Mouse (Mus musculus): ENCODE measurements around the gene Map2k5. TPM values are rescaled to one million over a fixed set of nuclear protein-coding genes. Genes with fewer than 3 reads are reported as not detected.

Gene Map2k5
- polyA plus RNA-seq, 1 experiment: 23.1 TPM

DNA sequence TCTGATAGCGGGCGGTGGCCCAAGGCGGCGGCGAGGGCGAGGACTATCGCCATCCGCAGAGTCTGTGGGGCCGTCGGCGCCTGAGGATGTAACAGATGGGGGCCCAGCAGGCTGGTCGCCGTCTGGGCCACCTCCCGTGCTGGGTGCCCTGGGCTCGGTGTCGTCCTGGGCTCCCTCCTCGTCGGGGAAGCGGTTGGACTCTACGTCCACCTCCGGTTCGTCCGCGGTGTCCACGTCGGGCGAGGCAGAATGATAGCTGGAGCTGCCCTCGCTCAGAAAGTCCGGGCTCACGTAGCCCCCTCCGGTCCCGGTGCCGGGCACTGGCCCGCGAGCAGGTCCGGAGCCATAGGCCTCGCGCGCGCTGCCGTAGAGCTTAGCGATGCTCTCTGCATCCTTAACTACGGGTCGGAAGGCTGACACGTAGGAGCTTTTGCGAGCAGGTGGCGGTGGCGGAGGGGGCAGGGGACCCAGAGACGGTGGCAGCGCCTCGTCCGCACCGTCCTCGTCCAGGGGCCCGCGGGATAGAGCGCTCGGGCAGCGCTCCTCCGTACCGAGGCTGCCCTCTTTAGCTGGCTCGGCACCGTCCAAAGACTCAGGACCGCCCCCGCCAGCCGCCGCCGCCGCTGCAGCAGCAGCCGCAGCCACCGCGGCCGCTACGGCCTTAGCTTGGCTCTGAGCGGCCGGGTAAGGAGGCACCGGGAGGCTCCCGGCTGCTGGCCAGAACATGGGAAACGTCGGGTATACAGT lies 233.0 kb downstream of the Map2k5 start:
- Histone ChIP-seq H3K4me1 (ENCODE audit: control insufficient read depth, insufficient read depth, insufficient read length, low read length) (peaks cover 20% of the 10 kb centered on the region), H3K27ac (replicated peaks; ENCODE audit: low read depth, low read length) (no peak overlapping the region), H3K4me3 (ENCODE audit: insufficient read depth, low read depth, low read length) (peak overlapping the region; percentile 10)

DNA sequence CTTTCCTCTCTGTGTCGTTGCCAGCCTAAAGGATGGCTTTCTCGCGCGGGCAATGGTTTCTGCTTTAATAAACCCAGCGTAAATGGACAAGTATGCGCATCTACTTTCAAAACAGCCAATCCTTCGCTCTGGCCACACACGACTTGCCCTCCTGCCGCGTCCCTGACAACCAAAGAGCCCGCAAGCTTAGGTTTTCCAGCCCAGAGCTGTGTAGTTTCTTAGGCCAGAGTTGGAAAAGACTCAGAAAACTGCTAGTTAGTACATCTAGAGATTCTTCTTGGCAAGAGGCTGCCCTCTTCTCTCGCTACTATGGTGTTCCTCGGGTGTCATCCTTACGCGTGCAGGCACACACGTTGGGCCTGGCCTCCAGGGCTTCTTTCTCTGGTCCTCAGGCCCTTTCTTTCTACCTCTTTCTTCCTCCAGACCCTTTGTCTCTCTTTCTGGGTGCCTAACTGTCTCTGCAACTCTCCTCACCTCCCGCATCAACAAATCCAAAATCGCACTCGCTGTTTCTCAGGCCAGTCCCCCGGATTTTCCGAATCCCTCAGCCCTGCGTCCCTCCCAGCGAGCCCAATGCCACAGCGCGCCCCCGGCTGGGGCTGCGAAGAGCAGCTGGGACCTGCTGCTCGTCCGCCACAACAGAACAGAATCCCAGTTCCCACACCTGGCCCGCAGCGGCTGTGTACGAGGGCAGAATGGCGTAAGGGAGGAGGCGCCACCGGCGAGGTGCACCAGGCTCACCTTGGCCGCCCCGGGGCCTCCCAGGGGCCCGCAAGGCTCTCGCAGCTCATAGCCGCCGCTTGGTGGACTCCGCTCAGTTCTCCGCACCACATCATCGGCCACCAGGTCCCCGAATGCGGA lies 233.8 kb downstream of the Map2k5 start:
- H3K4me1 ChIP-seq (ENCODE audit: control insufficient read depth, insufficient read depth, insufficient read length, low read length): peaks cover 17% of the 10 kb centered on the region
- H3K27ac ChIP-seq (replicated peaks; ENCODE audit: low read depth, low read length): no peak overlapping the region
- peak overlapping the region; percentile 26; the same call in 1 of the 2 replicates for H3K4me3 ChIP-seq (ENCODE audit: insufficient read depth, low read depth, low read length)

DNA sequence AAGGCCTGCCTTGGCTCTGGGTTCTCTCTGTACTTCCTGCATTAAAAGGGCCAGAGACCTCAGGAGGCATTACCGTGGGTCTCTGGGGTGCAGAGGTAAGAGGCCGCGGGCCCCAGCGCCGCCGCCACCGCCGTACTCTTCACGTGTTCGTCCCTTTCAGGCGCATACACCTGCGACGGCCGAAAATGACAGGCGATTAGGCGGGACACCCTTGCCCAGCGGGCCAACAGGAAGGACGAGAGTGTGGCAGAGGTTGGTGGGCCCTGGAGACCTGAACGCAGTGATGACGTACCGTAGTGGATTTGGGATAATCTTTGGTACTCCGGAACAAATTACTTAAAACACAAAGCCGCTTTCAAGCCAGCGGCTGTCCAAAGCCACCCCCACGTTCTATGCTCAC lies 234.5 kb downstream of the Map2k5 start:
- Histone ChIP-seq H3K4me1 (ENCODE audit: control insufficient read depth, insufficient read depth, insufficient read length, low read length) (peaks cover 15% of the 10 kb centered on the region; the same call in 1 of the 2 replicates), H3K27ac (replicated peaks; ENCODE audit: low read depth, low read length) (no peak overlapping the region), H3K4me3 (ENCODE audit: insufficient read depth, low read depth, low read length) (no peak overlapping the region)

DNA sequence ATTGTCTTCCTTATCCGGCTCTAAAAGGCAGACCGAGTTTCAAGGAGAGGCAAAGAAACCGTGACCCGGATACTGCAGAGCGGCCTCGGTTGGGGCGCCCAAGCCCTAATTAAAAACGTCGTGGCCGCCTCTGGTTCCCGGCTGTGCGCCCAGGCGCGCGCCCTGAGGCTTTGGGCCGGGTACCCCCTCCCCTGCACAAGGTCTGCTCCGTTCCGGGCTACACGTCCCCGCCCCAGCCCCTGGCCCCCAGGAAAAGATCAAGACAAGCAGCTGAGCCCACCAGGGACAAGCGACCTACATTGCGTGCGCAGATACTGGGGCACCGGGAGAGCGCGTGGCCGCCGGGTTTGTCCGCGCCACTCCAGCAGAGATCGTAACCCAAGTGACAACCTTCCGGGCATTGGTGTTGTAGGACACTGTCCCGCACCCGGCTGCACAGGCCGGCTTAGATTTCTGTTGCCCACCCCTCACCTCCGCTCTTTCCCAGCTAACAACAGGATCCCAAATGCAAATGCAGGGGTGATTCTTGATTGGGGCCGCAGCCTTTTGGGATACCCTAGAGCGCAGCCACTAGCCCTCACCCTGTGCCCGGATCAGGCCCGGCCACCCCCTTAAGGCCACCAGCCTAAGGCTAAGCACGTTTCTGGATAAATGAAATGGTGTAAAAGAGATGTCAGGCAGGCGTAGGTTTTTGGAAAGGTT lies 235.2 kb downstream of the Map2k5 start:
- Histone ChIP-seq H3K4me3 (ENCODE audit: insufficient read depth, low read depth, low read length) (0 out of 2 replicates have a peak overlapping the region, but pooled peaks have one; percentile 5), H3K4me1 (ENCODE audit: control insufficient read depth, insufficient read depth, insufficient read length, low read length) (peaks cover 15% of the 10 kb centered on the region; the same call in 1 of the 2 replicates)

DNA sequence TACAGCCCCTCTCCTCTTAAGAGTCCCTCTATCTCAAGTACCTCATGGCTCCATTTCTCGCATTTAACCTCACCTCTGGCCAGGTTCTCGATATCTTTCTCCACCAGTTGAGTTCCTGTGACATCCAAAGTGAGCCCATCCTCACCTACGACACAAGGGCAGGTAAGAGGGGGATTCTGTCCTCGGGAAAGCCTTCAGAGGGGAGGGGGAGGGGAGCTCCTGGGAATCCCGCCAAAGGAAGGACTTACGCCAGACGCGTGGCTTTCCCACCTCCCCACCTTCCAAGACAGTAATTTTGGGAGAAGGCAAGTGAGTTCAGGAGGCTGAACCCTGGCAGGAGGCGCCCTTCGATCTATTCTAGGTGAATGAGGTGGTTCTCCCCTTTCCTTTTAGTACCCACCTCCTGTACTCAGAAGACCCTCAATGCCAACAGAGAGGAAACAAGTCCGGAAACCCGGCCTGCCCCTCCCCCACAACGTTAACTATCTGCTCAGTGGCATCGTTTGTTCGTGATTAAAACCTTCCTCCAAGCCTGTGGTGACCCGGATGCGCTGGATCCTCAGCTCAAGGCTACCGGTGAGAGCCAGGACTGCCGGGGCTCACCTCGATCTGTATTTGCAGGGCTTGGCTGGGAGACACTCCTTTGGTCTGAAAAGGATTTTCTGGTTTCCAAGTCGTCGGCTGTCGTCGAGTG lies 235.9 kb downstream of the Map2k5 start:
- no peak overlapping the region for H3K27ac ChIP-seq (replicated peaks; ENCODE audit: low read depth, low read length)
- no peak overlapping the region for H3K4me3 ChIP-seq (ENCODE audit: insufficient read depth, low read depth, low read length)
- H3K4me1 ChIP-seq (ENCODE audit: control insufficient read depth, insufficient read depth, insufficient read length, low read length): peaks cover 14% of the 10 kb centered on the region; the same call in 1 of the 2 replicates

More for the DNA sequence above, 235.2 kb downstream of the Map2k5 start:
- H3K27ac ChIP-seq (replicated peaks; ENCODE audit: low read depth, low read length): no peak overlapping the region

DNA sequence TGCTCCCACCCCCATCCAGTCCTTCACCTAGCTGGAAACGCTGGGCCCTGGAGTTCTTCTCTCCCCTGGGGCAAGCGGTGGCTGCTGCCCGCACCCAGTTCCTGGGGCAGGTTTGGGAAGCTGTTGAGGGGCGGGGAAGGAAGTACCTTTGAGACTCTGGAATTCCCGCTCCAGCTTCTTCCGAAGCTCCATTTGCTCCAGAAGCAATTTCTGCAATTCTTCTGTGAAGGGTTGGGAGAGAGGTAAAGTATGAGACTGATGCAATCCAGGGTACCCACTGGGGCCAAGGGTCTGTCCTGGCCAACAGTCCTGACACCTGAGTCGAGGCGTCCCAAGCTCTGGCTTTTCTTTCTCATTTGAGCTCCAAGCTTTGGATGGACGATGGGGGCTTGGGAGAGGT lies 237.5 kb downstream of the Map2k5 start:
- Histone ChIP-seq H3K27ac (replicated peaks; ENCODE audit: low read depth, low read length) (no peak overlapping the region), H3K4me3 (ENCODE audit: insufficient read depth, low read depth, low read length) (no peak overlapping the region), H3K4me1 (ENCODE audit: control insufficient read depth, insufficient read depth, insufficient read length, low read length) (peaks cover 4% of the 10 kb centered on the region; the same call in 1 of the 2 replicates)

DNA sequence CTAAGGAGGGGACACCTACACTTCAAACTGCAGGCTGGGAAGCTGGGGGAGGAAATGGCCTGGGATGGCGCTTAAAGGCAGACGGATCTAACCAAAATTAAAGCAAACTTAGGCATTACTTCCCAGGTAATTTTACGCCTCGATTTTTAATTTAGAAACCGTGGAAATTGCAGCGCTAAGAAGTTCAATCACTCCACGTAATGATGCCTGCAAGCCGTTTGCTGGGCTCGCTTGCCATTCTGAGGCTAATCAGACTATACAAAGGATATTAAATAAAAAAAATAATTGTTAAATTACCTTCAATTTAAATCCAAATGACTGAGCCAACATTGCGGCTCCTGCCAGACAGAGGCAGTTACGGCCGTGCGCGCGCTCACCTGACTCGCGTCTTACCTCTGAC lies 238.0 kb downstream of the Map2k5 start:
- H3K4me3 ChIP-seq (ENCODE audit: insufficient read depth, low read depth, low read length): no peak overlapping the region
- no peak overlapping the region for H3K27ac ChIP-seq (replicated peaks; ENCODE audit: low read depth, low read length)
- H3K4me1 ChIP-seq (ENCODE audit: control insufficient read depth, insufficient read depth, insufficient read length, low read length): peaks cover 3% of the 10 kb centered on the region; the same call in 1 of the 2 replicates

DNA sequence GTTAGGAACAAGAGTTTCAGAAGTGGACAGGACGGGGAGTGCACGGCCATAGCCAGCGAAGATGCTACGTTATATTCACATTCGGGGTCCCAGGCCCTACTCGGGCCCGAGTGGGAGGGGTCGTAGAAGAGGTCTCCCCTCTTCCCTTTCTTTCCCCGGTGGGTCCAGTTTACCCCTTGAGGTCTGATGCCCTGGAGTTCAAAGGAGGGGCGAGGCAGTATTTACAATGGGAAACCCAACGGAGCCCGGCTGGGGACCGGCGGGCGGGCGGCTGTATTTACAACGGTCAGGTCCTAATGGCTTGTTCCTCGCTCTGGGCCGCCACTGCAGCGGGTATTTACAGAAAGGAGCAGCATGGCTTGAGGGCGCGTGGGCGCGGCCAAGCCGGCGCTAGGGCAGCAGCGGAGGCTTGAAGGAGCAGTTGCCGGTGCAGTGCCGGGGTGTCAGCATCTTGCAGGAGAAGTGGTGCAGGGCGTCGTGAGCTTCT lies 239.2 kb downstream of the Map2k5 start:
- 0 out of 2 replicates have a peak, but pooled peaks cover 2% of the 10 kb centered on the region for H3K4me1 ChIP-seq (ENCODE audit: control insufficient read depth, insufficient read depth, insufficient read length, low read length)
- H3K4me3 ChIP-seq (ENCODE audit: insufficient read depth, low read depth, low read length): no peak overlapping the region
- no peak overlapping the region for H3K27ac ChIP-seq (replicated peaks; ENCODE audit: low read depth, low read length)

DNA sequence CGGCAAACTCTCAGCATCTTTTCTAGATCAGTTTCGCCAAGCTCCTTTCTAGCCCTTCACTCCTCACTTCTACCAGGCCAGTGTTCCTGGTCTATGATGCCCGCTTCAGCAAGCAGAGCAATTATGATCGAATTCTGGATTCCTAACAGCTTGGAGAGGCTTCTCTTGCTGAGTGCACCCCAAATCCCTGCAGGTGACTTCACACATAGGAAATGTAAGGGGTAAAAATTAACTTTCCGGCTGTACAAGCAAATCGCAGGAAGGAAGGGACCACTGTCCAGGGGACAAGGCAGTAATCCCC lies 240.1 kb downstream of the Map2k5 start:
- H3K27ac ChIP-seq (replicated peaks; ENCODE audit: low read depth, low read length): no peak overlapping the region
- H3K4me3 ChIP-seq (ENCODE audit: insufficient read depth, low read depth, low read length): no peak overlapping the region
- no peaks in the 10 kb centered on the region for H3K4me1 ChIP-seq (ENCODE audit: control insufficient read depth, insufficient read depth, insufficient read length, low read length)

DNA sequence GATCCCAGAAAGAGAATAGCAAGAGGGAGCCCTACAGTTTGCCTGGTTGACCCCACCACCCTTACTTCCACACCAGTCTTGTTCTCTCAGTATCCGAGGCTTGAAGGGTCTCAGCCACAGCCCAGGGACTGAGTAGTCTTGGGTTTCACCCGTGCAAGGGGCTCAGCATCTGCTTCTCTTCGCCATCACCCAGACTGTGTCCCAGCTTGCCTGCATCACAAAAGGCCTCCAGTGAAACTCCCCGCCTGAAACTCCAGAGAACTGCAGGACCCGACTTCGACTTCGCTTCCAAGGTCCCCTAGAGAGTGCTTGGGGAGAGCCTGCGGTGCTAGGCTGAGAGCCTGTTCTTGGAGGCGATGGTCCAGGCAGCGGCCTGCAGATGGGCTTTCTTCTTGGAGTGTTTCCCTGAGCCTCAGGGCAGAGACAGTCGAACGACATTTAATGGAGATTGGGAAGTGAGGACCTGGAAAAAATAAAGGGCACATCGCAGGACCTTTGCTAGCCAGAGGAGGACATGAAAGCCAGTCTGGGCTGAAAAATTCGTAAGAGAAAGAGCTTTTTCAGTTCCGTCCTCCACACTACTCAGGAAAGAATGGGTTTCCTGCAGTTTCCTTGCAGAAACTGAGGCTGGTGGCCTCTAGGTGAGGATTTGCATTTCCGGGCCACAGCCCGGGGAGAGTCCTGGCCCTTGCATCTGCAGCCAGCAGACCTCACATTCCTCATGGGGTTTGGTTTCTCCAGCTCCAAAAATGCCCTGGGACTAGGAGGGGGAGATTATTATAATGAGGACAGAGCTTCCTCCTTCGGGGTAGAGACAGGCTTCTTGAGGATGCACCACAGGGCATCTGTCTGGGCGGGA lies 240.7 kb downstream of the Map2k5 start:
- H3K4me1 ChIP-seq (ENCODE audit: control insufficient read depth, insufficient read depth, insufficient read length, low read length): no peaks in the 10 kb centered on the region
- H3K4me3 ChIP-seq (ENCODE audit: insufficient read depth, low read depth, low read length): no peak overlapping the region
- H3K27ac ChIP-seq (replicated peaks; ENCODE audit: low read depth, low read length): no peak overlapping the region

DNA sequence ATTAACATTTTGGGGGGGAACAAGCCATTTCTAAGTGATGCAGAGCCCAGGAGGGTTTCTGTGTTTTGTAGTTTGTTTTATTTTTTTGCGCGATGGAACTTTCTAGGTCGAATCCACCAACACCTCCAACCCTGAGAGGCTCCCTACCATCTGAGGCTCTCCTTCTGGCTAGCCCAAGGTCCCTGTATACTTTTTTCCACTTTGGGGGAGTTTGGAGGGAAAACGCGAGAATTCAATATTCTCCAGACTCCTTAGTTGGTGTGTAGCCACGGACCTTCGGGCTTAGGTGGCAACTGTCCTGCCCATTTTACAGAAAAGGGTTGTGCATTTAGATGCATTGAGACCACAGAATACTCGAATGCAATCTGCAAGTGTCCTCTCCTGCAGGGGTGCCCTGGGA lies 241.5 kb downstream of the Map2k5 start:
- Histone ChIP-seq H3K4me3 (ENCODE audit: insufficient read depth, low read depth, low read length) (no peak overlapping the region), H3K4me1 (ENCODE audit: control insufficient read depth, insufficient read depth, insufficient read length, low read length) (no peaks in the 10 kb centered on the region), H3K27ac (replicated peaks; ENCODE audit: low read depth, low read length) (no peak overlapping the region)

DNA sequence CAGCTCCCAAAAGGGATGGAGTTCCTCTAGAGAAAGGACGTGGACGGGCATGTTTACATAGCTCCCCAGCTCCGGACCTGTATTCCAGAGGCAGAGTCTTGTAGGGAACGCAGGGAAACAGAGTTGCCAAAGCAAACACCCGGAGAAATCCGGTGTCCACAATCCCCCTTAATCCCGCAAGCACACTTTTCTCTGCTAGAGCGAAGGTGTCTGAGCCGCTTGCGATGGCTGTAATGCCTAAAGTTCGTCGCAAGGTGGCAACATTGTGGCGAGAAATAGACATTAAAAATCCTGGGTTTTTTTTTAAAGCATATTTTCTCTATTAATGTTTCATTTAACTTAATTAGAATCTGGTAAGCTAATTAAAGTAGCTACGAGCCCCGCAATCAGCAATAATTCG lies 241.9 kb downstream of the Map2k5 start:
- Histone ChIP-seq H3K27ac (replicated peaks; ENCODE audit: low read depth, low read length) (no peak overlapping the region), H3K4me1 (ENCODE audit: control insufficient read depth, insufficient read depth, insufficient read length, low read length) (no peaks in the 10 kb centered on the region), H3K4me3 (ENCODE audit: insufficient read depth, low read depth, low read length) (peak overlapping the region; percentile 51)

DNA sequence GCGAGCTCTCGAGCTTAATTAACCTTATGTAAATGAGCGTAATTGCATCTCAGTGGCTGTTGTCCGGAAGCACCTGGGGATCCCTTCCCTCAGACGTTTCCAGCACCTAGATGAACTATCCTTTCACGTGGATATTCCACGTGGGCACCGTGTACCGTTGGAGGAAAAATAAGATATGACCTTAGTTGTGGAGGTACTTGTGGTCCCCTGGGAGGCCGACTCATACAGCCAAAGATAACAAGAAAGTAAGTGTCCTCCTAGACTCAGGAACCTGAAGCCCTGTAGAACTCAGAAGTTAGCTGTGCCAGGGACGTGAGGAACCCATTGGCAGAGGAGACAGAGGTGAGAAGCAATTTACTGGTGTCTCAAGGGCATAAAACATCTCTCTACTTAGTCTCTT lies 242.3 kb downstream of the Map2k5 start:
- H3K4me1 ChIP-seq (ENCODE audit: control insufficient read depth, insufficient read depth, insufficient read length, low read length): no peaks in the 10 kb centered on the region
- H3K4me3 ChIP-seq (ENCODE audit: insufficient read depth, low read depth, low read length): peak overlapping the region; percentile 51
- H3K27ac ChIP-seq (replicated peaks; ENCODE audit: low read depth, low read length): no peak overlapping the region

DNA sequence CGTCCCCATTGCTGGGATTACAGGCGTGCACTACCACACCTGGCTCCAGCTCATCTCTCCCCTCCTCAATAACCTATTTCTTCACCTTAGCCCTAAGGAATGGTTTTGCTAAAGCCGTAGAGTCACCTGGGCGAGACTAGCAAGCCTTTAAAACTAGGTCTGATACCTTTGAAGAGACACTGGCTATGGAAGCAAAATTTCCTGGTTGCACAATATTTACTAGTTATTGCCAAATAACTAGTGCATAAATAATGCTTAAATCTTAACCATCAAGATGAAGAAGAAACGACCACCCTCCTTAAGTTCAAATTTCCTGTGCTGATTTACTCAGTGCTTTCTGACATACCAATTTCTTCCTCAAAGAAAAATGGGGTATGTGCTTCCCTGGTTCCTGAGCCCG lies 244.0 kb downstream of the Map2k5 start:
- Histone ChIP-seq H3K4me1 (ENCODE audit: control insufficient read depth, insufficient read depth, insufficient read length, low read length) (no peaks in the 10 kb centered on the region), H3K27ac (replicated peaks; ENCODE audit: low read depth, low read length) (no peak overlapping the region), H3K4me3 (ENCODE audit: insufficient read depth, low read depth, low read length) (peak overlapping the region; percentile 41)

Measured in brown adipose tissue, adult 24 weeks (tissue).